Mouse (Mus musculus) brown adipose tissue, adult 24 weeks (tissue): Measurements from ENCODE around the gene Phf21b. TPM values are rescaled to one million over a fixed set of nuclear protein-coding genes. Genes with fewer than 3 reads are reported as not detected.

ENCODE experiments used
- H3K27ac ChIP-seq: fragments of 200-500 bp; replicated peaks from 2 replicates; pipeline ENCODE4 v1.5.1; 2012; ENCODE audit warnings: low read depth, mild to moderate bottlenecking, low read length
- H3K4me1 ChIP-seq: fragments of 200-500 bp; 2 replicates; pipeline ENCODE4 v1.6.1; 2012; ENCODE audit warnings: low read length, mixed read lengths; ENCODE audit not compliant: control insufficient read depth, insufficient read depth, insufficient read length
- H3K4me3 ChIP-seq: fragments of 200-500 bp; 2 replicates; pipeline ENCODE4 v1.5.1; 2012; ENCODE audit warnings: low read depth, mild to moderate bottlenecking, low read length, moderate library complexity; ENCODE audit not compliant: insufficient read depth
- polyA plus RNA-seq: library from polyadenylated mRNA; stranded (reverse); fragments of >200 nt; gene quantifications from 2 replicates; pipeline ENCODE4 v1.2.4, GENCODE M21; 2012; ENCODE audit not compliant: missing spikeins, insufficient read depth, insufficient read length

The Phf21b gene
- polyA plus RNA-seq, 1 experiment = 0.55 TPM

- Histone ChIP-seq H3K27ac (no peak overlapping the region), H3K4me3 (no peak overlapping the region), H3K4me1 (no peaks in the 10 kb centered on the region)
These were observed 32.8 kb downstream of the Phf21b start for GRCm38 (mm10) chr15:84823086-84823485.

DNA sequence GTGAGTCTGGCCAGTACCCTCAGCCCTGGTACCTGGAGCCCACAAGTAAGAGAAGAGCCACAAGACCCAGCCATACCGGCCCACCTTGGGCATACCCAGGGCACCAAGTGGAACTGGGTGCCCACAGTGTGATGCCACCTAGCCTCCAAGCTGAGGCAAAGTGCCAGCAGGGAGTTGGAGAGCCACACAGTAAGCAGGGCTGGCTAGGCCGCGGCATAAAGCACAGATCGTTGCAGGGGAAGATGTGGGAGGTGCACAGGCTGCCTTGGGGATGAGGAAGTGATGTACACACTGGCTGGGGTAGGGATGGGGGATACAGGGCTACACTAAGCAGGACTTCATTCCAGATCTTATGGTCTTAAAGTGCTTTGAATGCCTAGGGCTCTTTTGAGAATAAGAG is 35.0 kb downstream of the Phf21b start:
- Histone ChIP-seq H3K4me1 (no peaks in the 10 kb centered on the region), H3K27ac (no peak overlapping the region), H3K4me3 (no peak overlapping the region)

DNA sequence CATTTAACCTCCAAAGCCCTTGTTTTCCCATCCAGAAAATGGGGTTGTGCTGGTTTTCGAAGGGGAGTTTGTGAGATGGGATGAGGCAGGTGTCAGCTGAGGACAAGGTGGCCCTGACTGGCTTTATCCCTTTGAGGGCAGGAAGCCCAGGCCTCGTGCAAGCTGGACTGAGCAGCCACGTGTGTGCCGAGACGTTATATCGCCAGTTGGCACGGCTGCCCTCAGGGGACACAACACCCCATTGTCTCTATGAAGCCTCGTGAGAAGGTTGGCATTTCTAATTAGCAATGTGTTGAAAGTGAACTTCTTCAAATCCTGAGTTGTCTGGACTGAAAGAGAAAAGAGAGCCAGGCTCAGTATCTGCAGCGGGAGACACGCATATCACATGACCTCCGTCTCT is 37.6 kb downstream of the Phf21b start:
- H3K4me1 ChIP-seq = peaks cover 1% of the 10 kb centered on the region
- no peak overlapping the region for H3K27ac ChIP-seq
- H3K4me3 ChIP-seq = no peak overlapping the region

GRCm38 (mm10) chr15:84817589-84817988 is 38.3 kb downstream of the Phf21b start:
- H3K27ac ChIP-seq = no peak overlapping the region
- peaks cover 6% of the 10 kb centered on the region for H3K4me1 ChIP-seq
- H3K4me3 ChIP-seq = no peak overlapping the region

DNA sequence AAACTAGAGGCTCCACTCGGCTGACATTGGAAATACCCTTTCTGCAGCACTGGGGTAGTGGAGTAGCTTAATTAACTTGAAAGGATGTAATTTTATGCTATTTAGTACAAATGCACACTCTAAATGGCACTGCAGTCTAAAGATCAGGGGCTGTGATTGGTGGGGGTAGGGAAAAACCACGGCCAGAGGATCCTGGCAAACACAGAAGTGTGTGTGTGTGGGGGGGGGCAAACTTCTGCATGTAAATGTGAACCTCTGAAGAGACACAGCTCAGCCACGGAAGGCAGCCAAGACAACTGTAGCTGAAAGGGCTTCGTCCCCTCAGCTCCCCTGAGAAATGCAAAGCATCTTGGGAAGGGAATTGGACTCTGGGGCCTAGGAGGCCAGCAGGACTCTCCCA is 40.7 kb downstream of the Phf21b start:
- H3K4me1 ChIP-seq = peaks cover 9% of the 10 kb centered on the region
- no peak overlapping the region for H3K27ac ChIP-seq
- H3K4me3 ChIP-seq = no peak overlapping the region

DNA sequence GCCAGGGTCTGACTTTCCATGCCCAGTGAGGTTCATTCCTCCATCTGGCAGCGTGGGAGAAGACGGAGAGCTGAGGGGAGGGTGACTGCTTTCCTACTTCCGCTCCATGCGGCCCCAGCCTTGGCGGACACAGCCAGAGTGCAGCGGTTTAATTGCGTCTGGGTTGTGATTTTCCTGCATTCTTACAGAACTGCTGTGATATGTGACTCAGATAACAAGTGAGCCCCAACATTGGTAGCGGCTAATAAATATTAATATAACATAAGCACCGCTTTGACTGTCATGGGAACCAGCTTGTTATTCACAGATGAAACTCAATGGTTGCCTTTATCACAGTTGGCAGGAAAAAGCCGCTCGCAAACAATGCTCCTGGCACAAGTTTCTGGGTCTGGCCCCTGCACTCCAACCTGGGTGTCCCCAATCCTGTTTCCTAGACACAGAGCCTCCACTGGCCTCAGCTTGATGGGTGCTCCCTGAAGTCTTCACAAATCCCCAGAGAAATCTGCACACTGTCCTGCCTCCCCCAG is 43.0 kb downstream of the Phf21b start:
- no peak overlapping the region for H3K27ac ChIP-seq
- H3K4me3 ChIP-seq = no peak overlapping the region

GRCm38 (mm10) chr15:84811126-84811525 is 44.7 kb downstream of the Phf21b start:
- H3K27ac ChIP-seq = no peak overlapping the region
- H3K4me1 ChIP-seq = peaks cover 9% of the 10 kb centered on the region
- no peak overlapping the region for H3K4me3 ChIP-seq

More for the DNA sequence above, 43.0 kb downstream of the Phf21b start:
- H3K4me1 ChIP-seq = peaks cover 9% of the 10 kb centered on the region

DNA sequence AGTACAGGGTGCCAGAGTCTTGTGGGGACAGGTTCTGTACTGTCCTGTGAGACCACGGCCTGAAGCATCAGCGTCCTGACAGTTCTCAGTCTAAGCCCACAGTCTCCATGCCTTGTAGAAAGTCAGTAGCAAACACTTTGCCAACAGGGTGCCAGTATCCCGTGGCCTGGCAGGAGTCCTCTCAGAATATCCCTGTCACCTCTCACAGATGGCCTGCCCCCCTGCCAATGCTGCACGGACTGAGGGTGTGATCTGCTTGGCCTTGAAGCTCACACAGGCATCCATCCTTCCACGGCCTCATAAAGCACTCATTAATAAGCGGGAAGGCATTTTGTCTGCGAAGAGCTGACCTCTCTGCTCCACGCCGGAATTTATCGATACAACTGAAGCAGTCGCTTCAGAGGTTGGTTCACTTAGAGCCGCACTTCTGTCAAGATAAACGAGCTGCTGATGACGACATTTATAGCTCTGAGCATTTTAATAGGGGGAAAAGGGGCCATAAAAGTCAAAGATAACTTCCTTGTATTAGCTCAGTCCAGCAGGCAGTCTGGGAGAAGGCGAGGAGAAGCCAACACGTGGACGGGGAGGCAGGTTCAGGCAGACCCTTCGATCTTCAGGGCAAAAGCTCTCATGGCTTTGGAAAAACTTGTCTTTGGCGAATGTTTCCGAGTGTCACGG is 46.4 kb downstream of the Phf21b start:
- H3K4me3 ChIP-seq = no peak overlapping the region
- H3K27ac ChIP-seq = no peak overlapping the region
- H3K4me1 ChIP-seq = peaks cover 9% of the 10 kb centered on the region

- no peaks in the 10 kb centered on the region for H3K4me1 ChIP-seq
- H3K27ac ChIP-seq = no peak overlapping the region
- no peak overlapping the region for H3K4me3 ChIP-seq
These were observed 52.2 kb downstream of the Phf21b start for GRCm38 (mm10) chr15:84803685-84804084.

- no peaks in the 10 kb centered on the region for H3K4me1 ChIP-seq
- no peak overlapping the region for H3K4me3 ChIP-seq
- H3K27ac ChIP-seq = no peak overlapping the region
These were observed 55.7 kb downstream of the Phf21b start for GRCm38 (mm10) chr15:84800132-84800531.

GRCm38 (mm10) chr15:84793649-84794048 is 62.2 kb downstream of the Phf21b start:
- H3K4me3 ChIP-seq = no peak overlapping the region
- no peaks in the 10 kb centered on the region for H3K4me1 ChIP-seq
- H3K27ac ChIP-seq = no peak overlapping the region

- no peaks in the 10 kb centered on the region for H3K4me1 ChIP-seq
- no peak overlapping the region for H3K27ac ChIP-seq
These were observed 68.7 kb downstream of the Phf21b start for GRCm38 (mm10) chr15:84787161-84787560.

DNA sequence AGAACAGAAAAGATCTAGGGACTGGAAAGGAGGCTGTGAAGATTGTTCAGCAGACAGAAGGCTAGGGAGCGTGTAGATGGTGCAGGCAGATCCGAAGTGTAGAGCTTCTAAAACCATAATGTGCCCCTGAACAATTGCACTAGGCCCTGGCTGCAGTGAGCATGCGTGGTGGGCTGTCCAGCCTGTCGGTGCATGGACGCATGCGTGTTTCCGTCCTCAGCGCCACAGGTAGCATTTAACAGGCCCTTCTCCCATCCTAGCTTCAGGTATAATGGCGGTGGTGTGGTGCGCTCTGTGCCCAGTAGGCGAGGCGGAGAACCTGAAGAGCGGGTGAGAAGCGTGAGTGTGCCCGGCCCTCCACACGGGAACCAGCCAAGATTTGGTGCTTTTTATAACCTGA is 71.0 kb downstream of the Phf21b start:
- no peak overlapping the region for H3K4me3 ChIP-seq
- no peak overlapping the region for H3K27ac ChIP-seq
- H3K4me1 ChIP-seq = no peaks in the 10 kb centered on the region

More at GRCm38 (mm10) chr15:84787161-84787560, 68.7 kb downstream of the Phf21b start:
- H3K4me3 ChIP-seq = no peak overlapping the region

DNA sequence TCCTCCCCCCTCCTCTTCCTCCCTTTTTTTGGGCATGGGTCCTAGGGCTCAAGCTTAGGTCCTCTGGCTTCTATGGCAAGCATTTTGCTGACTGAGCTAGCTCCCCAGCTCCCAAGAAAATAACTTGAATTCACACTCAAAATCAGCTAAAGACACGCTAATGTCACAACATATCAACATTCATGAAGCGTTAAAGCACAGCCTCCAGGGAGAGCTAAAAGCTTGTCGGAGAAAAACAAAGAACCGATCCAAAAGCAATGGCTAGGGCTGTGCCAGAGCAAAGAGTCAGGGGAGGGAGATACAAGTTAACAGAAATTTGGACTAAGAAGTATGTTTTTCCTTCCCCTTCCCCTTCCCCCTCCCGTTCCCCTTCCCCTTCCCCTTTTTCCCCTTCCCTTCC is 77.3 kb downstream of the Phf21b start:
- H3K27ac ChIP-seq = no peak overlapping the region
- no peak overlapping the region for H3K4me3 ChIP-seq
- no peaks in the 10 kb centered on the region for H3K4me1 ChIP-seq

DNA sequence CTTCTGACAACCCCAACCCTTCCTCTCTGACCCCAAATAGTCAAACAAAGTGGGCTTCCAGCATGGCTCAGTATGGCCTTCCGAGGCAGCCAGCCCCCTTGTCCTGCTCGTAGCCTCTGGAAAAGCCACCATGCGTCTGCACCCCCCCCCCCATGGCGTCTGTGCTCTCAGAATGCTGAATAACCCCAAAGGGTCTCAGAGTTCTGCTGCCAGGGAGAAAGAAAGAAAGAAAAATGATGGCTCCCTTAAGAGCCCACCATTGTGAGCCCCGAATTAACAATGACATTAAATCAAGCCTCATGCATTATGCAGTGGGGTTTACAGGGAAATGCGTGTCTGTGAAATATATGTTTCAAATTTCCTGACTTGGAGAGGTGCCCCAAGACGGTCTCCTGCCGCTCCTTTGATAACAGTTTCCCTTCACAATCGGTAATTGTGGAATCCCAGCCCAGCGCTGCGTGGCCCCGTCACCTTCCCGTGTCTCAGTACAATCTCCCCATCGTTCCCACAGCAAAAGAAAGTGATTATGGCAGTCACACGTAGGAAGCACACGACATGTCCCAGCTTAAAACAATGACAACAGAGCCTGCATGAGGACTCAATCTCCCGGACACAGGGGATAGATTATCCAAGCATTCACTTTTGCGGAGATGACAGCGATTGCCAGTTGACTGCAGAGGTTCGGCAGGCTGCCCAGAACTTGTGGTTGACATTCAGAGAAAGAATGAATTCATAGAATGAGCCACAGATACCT is 80.3 kb downstream of the Phf21b start:
- H3K4me3 ChIP-seq = no peak overlapping the region
- no peak overlapping the region for H3K27ac ChIP-seq
- no peaks in the 10 kb centered on the region for H3K4me1 ChIP-seq
